Mouse (Mus musculus): ENCODE results near the gene Ddx51. TPM values are rescaled to one million over a fixed set of nuclear protein-coding genes. Genes with fewer than 3 reads are reported as not detected.
A peak's percentile ranks its signal among the peaks of the same experiment; 100 is the strongest.

Ddx51 gene
- polyA plus RNA-seq, 1 experiment from 2014 or later: 17.8 TPM

Small RNAs within 50 kb of the gene (microRNA-seq; reads per million reads assigned to microRNA genes)
- 3.1 reads per million, percentile 12 among the genes with 10 or more reads in this experiment for gene Mir7026

Other genes with a start within 250 kb of the Ddx51 start
- 19.7 and 23.9 TPM in 2 replicates for gene Fbrsl1, start 204.9 kb upstream of the Ddx51 start, polyA plus RNA-seq (2015; fragmentation: Nextera tagmentation; extraction: Ambion mirVana)
- gene Galnt9, start 109.1 kb upstream of the Ddx51 start, polyA plus RNA-seq (2015; fragmentation: Nextera tagmentation; extraction: Ambion mirVana): 13.9 and 15.5 TPM in 2 replicates
- 49.6 and 53.9 TPM in 2 replicates for gene Noc4l, start within 50 bp of the Ddx51 start, polyA plus RNA-seq (2015; fragmentation: Nextera tagmentation; extraction: Ambion mirVana)
- 58.9 and 69.1 TPM in 2 replicates for gene Ep400, start 117.3 kb downstream of the Ddx51 start, polyA plus RNA-seq (2015; fragmentation: Nextera tagmentation; extraction: Ambion mirVana)
- 20.1 and 22.0 TPM in 2 replicates for gene Pus1, start 127.2 kb downstream of the Ddx51 start, polyA plus RNA-seq (2015; fragmentation: Nextera tagmentation; extraction: Ambion mirVana)
- gene Ulk1, start 156.6 kb downstream of the Ddx51 start, polyA plus RNA-seq (2015; fragmentation: Nextera tagmentation; extraction: Ambion mirVana): 45.4 and 47.5 TPM in 2 replicates
- gene Hscb, start 186.3 kb downstream of the Ddx51 start, polyA plus RNA-seq (2015; fragmentation: Nextera tagmentation; extraction: Ambion mirVana): 9.4 and 12.1 TPM in 2 replicates
- gene Chek2, start 186.5 kb downstream of the Ddx51 start, polyA plus RNA-seq (2015; fragmentation: Nextera tagmentation; extraction: Ambion mirVana): 13.5 and 13.7 TPM in 2 replicates
- 40.5 and 47.3 TPM in 2 replicates for gene Ttc28, start 226.4 kb downstream of the Ddx51 start, polyA plus RNA-seq (2015; fragmentation: Nextera tagmentation; extraction: Ambion mirVana)